Mouse (Mus musculus): ENCODE measurements around the gene Zfp229. TPM values are rescaled to one million over a fixed set of nuclear protein-coding genes. Genes with fewer than 3 reads are reported as not detected.
"Not testable (repeated sequence)": the region's sequence is repeated elsewhere in the genome, so short reads cannot be mapped to it uniquely, and the experiment has no call there.

Zfp229 gene
- total RNA-seq (2015; ENCODE audit: low replicate concordance) (0.42 and 2.7 TPM in 2 replicates), total RNA-seq (2017; ENCODE audit: low replicate concordance) (1.1 and 1.7 TPM in 2 replicates)

DNA sequence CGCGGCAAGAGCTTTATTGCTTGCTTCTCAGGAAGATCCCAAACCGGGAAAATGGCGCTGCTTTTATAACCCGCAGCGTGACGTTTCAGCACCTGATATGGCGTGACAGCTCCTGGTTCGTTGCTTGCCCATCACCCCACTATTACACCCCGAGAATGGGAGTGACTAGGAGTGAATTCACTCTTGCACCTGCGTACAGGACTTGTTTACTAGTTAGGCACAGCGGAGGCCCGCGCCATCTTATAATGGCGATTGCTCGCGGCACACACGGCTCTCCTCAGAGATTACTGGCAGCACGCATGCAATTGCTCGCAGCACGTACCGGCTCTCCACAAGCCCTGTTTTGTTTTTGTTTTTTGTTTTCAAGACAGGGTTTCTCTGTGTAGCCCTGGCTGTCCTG, at the start of gene Zfp229:
TSS of gene Zfp229 (plus strand) at position 301 of the 400 bp plus-strand sequence.
- not testable (repeated sequence) for ATAC-seq (replicated peaks; ENCODE audit: low FRiP score, poor library complexity, severe bottlenecking)

DNA sequence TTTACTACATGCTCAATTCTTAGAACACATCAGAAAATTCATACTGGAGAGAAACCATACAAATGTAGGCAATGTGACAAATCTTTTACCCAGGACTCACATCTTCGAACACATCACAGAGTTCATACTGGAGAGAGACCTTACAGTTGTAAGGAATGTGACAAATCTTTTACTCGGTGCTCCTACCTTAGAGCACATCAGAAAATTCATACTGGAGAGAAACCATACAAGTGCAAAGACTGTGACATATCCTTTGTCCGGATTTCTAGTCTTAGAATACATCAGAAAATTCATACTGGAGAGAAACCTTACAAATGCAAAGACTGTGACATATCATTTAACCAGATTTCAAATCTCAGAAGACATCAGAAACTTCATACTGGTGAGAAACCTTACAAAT, 39.0 kb upstream of the Zfp229 start, which contains the start of gene Gm10226:
TSS of gene Gm10226 (plus strand) at position 301 of the 400 bp plus-strand sequence.
- no peak for ATAC-seq (replicated peaks; ENCODE audit: low FRiP score, poor library complexity, severe bottlenecking)

DNA sequence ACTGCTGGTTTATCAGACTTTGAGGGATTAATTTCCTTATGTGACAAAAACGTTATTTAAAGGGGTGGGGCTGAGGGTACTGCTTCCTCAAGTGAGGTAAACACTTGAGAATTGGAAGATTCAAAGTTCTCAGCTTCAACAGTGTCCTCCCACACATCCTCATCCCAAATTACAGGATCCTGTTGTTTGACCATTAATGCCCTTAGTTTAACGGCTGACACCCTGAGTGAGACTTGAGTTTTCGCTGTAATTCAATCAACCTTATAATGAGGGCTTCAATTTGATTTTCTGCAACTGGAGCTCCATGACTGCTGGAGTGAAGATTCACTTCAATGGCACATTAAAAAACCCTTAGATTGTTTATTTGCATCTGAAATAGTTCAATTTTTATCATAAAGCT, 37.3 kb upstream of the Zfp229 start:
- ATAC-seq (replicated peaks; ENCODE audit: low FRiP score, poor library complexity, severe bottlenecking), result no peak

DNA sequence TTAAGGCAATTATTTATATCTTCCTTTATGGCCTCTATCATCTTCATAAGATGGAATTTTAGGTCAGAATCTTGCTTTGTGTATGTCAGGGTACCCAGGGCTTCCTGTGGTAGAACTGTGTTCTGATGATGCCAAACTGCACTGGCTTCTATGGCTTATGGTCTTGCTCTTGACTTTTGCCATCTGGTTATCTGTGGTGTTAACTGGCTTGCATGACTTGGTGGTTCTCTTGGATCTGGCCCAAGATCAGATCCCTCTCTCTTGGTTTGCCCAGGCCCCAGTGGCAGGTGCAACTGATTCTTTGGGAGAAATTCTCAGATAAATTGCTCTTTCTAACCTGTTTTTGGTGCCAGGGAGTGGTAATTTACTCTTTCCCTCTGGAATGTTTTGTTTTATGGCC, 34.5 kb upstream of the Zfp229 start:
- ATAC-seq (replicated peaks; ENCODE audit: low FRiP score, poor library complexity, severe bottlenecking), result no peak

DNA sequence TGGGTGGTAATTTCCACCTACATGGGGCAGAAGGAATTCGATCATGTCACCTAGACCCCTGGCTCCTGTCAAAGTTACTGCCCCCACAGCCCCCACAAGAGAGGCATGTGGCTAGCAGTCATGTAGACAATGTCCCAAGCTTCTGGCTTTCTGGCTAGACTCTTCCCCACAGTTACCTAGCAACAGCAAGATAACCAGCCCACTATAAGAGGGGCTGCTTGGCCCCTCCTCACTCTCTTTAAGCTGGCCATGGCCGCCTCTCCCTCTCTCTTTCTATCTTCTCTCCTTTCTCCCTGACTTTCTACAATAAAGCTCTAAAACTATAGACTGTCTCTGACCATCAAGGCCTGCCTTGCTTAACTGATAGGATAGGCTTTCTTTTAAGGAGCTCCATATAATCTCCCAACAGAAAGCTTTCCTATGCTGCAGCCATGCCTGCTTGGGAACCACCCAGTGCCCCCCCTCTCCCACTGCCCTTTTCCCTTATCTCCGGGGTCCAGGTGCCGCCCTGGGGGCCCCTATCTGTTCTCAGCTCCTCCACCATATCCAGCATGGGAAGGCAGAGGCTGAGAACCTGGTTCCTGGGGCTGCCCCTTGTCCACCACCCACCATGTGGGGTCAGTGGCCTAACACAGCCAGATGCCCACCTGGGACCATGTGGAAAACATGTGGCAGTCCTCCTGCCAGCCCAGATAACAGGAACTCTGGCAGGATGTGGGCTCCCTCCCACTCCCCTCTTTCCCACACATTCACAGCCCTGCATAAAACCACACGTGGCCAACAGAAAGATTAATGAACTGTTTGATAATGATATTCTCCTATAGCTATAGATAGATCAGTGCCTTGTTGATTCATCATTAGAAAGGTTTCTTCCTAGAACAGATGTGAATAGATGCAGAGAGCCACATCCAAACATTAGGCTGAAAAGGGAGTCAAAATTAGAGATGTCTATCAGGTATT, 28.0 kb upstream of the Zfp229 start:
- ATAC-seq (replicated peaks; ENCODE audit: low FRiP score, poor library complexity, severe bottlenecking), result peak; percentile 87

DNA sequence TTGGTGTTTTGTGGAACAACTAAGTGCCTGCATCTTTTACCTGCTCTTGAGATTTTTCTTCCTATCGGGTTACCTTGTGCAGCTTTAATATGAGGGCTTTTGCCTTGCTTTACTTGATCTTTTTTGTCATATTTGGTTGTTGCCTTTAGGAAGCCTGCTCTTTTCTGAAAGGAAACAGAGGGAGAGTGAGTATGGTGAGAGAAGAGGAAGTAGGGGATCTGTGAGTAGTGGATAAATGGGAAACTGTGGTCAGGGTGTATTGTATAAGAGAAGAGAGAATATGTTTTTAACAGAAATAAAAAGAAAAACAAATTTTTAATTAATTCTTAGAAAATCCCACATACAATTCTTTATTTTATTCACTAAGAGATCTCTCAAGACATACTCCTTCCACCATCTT, 27.2 kb upstream of the Zfp229 start:
- ATAC-seq (replicated peaks; ENCODE audit: low FRiP score, poor library complexity, severe bottlenecking), result no peak

DNA sequence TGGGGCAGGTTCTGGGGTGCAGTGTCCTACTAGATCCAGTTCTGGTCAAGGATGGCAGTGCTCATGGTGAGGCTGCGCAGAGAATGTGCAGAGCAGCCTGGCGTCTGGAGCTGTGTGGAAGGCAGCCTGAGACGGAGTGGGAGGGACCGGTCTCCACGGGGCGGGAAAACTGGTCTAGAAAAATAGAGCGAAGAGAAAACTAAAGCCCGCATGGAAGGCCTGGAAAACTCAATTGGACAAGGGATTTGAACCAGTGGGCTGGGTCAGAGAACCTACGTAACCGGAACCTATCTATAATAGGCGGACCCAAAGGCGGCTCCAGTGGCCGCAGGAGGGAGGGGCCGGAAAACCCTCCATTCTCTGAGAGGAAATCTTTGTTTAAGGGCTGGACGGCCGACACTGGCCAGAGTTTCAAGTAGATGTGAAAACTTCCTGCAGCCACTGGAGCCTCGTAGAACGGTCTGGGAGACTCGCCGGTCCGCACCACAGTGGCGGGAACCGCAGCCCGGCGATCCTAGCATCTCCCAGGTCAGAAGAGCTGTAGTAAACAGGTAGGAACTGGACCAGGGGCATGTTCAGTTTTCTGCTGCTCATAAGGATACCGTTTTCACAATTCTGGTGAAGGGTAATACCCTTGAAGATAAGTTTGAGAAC, 23.1 kb upstream of the Zfp229 start, which contains the start of gene Zfp760:
TSS of gene Zfp760 (plus strand) at position 399 of the 654 bp plus-strand sequence.
- peak; percentile 93 for ATAC-seq (replicated peaks; ENCODE audit: low FRiP score, poor library complexity, severe bottlenecking)

DNA sequence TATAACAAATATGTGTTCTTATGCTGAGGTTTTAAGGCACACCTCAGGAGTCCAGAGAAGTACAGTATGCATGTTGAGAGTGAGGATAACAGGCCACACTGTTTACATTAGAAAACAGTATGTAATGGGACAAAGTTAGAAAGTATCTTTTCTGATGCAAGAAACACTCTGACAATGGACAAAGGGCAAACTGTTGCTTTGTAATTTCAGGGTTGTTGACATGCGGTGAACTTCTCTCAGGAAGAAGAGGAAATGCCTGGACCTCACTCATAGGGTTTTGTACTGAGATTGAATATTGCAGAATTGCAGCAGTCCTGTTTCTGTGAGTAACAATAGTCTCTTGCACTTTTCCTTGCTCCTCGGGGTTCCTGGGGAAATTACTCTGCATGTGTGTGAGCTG, 22.2 kb upstream of the Zfp229 start:
- no peak for ATAC-seq (replicated peaks; ENCODE audit: low FRiP score, poor library complexity, severe bottlenecking)

DNA sequence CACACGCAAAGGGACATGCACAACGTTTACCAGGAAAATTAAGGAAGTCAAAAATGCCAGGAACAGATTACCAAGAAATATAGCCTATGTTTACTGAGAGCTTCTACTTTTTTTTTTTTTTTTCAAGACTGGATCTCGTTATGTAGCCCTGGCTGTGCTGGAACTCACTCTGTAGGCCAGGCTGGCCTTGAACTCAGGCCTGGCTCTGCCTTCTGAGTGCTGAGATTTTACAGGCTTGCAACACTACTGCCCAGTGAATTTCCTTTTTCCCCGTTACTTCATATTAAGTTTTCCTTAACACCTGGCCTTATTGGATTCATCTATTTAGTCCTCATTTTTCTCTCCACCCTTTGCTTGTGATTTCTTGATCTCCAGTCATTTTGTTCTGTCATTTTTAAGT, 2.5 kb downstream of the Zfp229 start:
- ATAC-seq (replicated peaks; ENCODE audit: low FRiP score, poor library complexity, severe bottlenecking), result no peak

DNA sequence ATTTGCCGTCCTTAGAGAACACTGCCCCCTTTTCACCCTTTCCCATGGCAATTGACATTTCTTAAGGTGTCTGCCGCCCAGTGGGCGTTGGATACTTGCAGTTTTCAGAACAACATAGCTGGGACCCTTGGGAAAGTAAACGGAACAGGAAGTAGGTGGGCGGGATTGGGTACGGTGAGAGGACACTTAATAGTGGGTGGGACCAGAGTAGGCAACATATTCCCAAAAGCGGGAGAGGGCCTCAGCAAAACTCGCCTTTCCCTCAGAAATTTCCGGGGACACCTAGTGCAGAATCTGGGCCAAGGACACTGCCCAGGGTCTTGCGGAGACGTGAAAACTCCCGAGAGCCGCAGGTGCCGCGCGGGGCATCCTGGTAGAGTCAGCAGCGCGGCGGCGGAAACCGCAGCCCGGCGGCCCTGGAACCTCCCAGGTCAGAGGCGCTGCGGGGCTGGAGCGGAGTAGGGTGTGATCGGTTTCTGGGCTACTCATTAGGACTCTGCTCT, 3.0 kb downstream of the Zfp229 start:
- peak; percentile 98 for ATAC-seq (replicated peaks; ENCODE audit: low FRiP score, poor library complexity, severe bottlenecking)

DNA sequence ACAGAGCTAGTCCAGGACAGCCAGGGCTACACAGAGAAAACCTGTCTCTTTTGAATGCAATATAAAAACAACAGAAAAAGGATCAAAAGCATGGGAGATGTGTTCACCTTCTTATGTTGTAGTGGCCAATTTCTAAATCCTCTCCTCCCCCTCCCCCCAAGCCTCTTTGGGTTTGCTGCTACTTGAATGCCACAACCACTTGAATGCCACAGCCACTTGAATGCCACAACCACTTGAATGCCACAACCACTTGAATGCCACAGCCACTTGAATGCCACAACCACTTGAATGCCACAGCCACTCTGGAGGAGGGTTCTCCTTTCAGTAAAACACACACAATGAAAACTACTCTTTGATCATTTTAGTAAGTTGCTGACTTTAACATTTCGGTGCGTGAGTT, 22.2 kb downstream of the Zfp229 start:
- ATAC-seq (replicated peaks; ENCODE audit: low FRiP score, poor library complexity, severe bottlenecking), result no peak

DNA sequence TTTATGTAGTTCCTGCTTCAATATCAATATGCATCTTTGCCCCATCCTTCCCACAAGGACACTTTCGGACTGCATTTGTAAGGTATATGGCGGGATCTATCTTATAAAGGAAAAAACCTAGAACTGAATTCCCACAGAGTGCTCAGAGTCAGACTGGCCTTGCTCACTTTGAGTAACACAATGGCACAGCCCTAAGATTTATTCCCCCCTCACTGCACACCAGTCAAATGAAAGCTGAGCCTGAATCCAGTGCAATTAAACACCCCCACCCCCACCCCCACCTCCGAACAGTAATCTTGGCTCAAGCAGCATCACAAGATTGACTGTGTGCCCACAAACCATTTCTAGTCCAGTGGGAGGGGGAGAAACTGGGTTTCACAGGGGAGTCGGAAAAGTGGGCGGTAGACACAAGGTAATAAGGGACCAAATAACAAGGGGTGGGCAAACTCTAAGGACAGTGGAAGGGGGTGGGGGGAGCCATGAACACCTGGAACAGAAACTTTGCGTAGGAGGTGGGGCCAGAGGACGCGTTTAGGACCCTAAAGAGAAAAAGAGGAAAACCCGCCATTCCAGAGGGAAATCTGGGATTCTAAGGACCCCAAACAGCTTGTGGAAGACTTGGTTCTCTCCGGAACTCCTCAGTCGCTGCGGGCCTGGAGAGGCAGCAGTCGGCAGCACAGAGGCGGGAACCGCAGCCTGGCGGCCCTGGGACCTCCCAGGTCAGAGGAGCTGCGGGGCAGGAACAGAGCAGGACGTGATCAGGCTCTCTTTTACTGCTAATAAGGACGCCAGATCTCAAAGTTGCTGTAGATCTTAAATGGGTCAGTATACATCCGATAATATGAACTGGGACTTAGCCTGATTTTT, 23.0 kb downstream of the Zfp229 start:
- ATAC-seq (replicated peaks; ENCODE audit: low FRiP score, poor library complexity, severe bottlenecking), result no peak

DNA sequence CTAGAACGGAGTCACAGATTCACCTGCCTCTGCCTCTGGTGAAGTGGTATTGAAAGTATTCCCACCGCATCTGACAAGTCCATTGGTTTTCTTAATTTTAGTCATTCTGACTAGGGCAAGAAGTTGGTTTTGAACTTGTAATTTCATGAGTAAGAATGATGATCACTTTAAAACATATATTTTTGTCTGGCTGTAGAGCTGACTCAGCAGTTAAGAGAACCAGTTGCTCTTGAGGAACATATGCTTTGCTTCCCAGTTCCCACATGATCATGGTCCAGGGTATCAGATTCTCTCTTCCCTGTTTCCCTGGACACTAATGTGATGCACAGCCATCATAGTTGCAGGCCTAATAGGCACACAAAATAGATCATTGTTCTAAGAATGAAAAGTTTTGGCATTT, 39.7 kb downstream of the Zfp229 start:
- ATAC-seq (replicated peaks; ENCODE audit: low FRiP score, poor library complexity, severe bottlenecking), result no peak

DNA sequence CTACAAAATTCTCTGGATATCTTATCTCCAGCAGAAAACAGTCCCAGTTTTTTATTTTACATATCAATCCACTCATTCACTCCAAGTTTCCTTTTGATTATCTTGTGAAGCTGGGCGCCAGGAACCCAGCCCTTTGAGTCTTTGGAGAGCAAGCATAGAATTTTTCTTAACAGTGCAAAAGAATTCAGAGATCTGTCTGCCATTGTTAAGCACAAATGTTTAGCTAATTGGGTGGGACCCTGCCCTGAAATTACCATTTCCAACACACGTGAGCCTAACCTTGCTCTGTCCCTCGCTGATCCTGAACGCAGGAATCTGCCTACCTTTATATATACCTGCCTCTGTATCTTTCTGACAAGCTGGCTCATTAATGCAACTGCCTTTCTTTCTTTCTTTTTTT, 61.7 kb downstream of the Zfp229 start:
- ATAC-seq (replicated peaks; ENCODE audit: low FRiP score, poor library complexity, severe bottlenecking), result no peak

DNA sequence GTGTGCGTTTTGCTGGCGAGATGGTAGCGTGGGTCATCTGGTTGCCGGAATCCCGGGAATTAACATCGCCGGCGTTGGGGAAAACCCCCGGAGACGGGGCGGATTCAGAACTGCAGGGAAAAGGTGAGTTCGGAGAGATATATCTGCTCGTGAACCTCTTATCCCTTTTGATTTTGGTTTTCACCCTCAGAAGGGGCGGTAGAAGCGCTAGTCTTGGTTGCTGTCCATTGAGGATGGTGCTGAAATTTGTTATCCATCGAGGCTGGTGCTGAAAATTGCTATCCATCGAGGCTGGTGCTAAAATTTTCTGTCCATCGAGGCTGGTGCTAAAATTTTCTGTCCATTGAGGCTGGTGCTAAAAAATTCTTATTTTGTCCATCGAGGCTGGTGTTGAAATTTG, 70.8 kb downstream of the Zfp229 start:
- ATAC-seq (replicated peaks; ENCODE audit: low FRiP score, poor library complexity, severe bottlenecking), result not testable (repeated sequence)

Other genes starting within 250 kb of the Zfp229 start
- 2.1 and 15.8 TPM in 2 replicates for gene Zfp53, start 241.8 kb upstream of the Zfp229 start, total RNA-seq (2015; ENCODE audit: low replicate concordance)
- gene Zfp53, start 241.8 kb upstream of the Zfp229 start, total RNA-seq (2017; ENCODE audit: low replicate concordance), result 0.84 and 6.5 TPM in 2 replicates
- gene Zfp52, start 195.3 kb upstream of the Zfp229 start, total RNA-seq (2015; ENCODE audit: low replicate concordance), result 9.4 and 13.3 TPM in 2 replicates
- gene Zfp52, start 195.3 kb upstream of the Zfp229 start, total RNA-seq (2017; ENCODE audit: low replicate concordance), result 3.8 and 5.2 TPM in 2 replicates
- gene Zfp948, start 163.8 kb upstream of the Zfp229 start, total RNA-seq (2015; ENCODE audit: low replicate concordance), result 2.5 and 3.3 TPM in 2 replicates
- 0.28 and 0.77 TPM in 2 replicates for gene Zfp948, start 163.8 kb upstream of the Zfp229 start, total RNA-seq (2017; ENCODE audit: low replicate concordance)
- 0.19 and 2.3 TPM in 2 replicates for gene Zfp983, start 80.2 kb upstream of the Zfp229 start, total RNA-seq (2015; ENCODE audit: low replicate concordance)
- gene Zfp983, start 80.2 kb upstream of the Zfp229 start, total RNA-seq (2017; ENCODE audit: low replicate concordance), result 1.1 and 4.3 TPM in 2 replicates
- not detected in 2 replicates for gene Gm10226, start 38.9 kb upstream of the Zfp229 start, total RNA-seq (2015; ENCODE audit: low replicate concordance)
- 56.8 TPM in 1 of 2 replicates, not detected in the other for gene Gm10226, start 38.9 kb upstream of the Zfp229 start, total RNA-seq (2017; ENCODE audit: low replicate concordance)
- 0.63 and 10.2 TPM in 2 replicates for gene Zfp760, start 23.1 kb upstream of the Zfp229 start, total RNA-seq (2015; ENCODE audit: low replicate concordance)
- gene Zfp760, start 23.1 kb upstream of the Zfp229 start, total RNA-seq (2017; ENCODE audit: low replicate concordance), result 2.0 and 3.6 TPM in 2 replicates
- 1.7 TPM in 1 of 2 replicates, not detected in the other for gene Zfp820, start 115.0 kb downstream of the Zfp229 start, total RNA-seq (2015; ENCODE audit: low replicate concordance)
- 2.0 TPM in 1 of 2 replicates, not detected in the other for gene Zfp820, start 115.0 kb downstream of the Zfp229 start, total RNA-seq (2017; ENCODE audit: low replicate concordance)
- not detected in 2 replicates for gene Zfp995, start 179.1 kb downstream of the Zfp229 start, total RNA-seq (2015; ENCODE audit: low replicate concordance)
- 2.5 and 4.7 TPM in 2 replicates for gene Zfp995, start 179.1 kb downstream of the Zfp229 start, total RNA-seq (2017; ENCODE audit: low replicate concordance)
- gene Zfp942, start 231.7 kb downstream of the Zfp229 start, total RNA-seq (2015; ENCODE audit: low replicate concordance), result 8.8 and 10.4 TPM in 2 replicates
- gene Zfp942, start 231.7 kb downstream of the Zfp229 start, total RNA-seq (2017; ENCODE audit: low replicate concordance), result 10.2 and 14.6 TPM in 2 replicates
- 11.3 and 12.1 TPM in 2 replicates for gene Zfp943, start 231.8 kb downstream of the Zfp229 start, total RNA-seq (2015; ENCODE audit: low replicate concordance)
- gene Zfp943, start 231.8 kb downstream of the Zfp229 start, total RNA-seq (2017; ENCODE audit: low replicate concordance), result 12.4 and 14.0 TPM in 2 replicates

All from erythroblast, adult 5-6 weeks (primary cell).